Mouse (Mus musculus): ENCODE results near the gene Ntn4.
A peak's percentile ranks its signal among the peaks of the same experiment; 100 is the strongest.

Ntn4 gene

DNA sequence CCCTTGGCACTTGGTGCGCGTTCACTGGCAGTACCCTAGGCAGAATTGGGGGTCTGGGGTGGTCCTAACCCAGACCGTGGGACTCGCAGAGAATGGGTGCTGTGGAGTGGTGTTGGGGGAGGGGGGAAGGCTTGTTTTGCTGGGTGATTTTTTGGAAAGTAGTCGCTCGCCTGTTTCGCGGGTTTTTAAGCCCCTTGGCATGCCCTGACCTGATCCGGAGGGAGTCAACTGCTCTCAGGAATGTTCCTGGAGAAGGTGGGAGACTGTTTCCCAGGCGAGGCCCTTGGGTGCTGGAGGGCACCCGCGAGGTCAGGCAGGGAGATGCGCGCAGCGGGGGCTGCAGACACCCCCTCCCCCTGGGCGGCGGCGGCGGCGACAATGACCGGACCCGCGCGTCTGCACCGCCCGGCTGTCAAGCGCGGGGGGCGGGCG is at the start of gene Ntn4:
TSS of gene Ntn4 (plus strand) at position 161 of the 432 bp plus-strand sequence.
- DNase-seq (ENCODE audit: extremely low read depth, low read depth) = no peak

DNA sequence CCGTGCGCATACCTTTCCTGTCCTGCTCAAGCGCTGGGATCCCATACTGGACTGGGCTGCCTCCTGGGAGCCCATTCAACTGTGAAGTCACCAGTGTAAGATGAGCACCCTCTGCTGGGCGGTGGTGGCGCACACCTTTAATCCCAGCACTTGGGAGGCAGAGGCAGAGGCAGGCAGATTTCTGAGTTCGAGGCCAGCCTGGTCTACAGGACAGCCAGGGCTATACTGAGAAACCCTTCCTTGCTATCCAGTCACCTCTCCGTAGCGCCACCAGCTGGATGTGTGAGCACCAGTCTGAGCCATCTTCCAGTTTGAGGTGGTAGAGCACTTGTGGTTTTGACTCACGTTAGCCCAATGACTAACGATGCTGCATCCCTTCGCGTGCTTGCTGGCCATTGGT is 48.0 kb upstream of the Ntn4 start:
- no peak for DNase-seq (ENCODE audit: extremely low read depth, low read depth)

DNA sequence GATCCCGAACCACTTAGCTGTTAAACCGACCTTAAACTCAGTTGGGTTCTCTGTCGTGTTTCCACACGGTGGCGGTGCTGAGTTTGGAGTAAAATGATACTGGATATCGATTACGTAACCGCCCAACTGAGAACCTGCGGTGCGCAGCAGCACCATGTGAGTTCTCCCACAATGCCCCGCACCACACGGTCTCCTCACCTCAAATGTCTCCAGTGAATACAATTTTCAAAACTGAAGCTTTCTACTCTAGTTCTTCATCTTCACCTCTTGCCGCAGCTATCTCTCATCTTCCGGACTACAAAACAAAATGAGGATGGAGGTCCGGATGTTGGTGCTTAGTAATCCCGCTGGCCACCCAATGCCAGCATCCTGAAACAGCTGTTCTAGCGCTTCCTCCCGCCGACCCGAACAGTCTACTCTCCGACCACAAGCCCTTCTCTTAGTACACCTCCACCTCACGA is 46.4 kb upstream of the Ntn4 start:
- DNase-seq (ENCODE audit: extremely low read depth, low read depth) = peak; percentile 53

DNA sequence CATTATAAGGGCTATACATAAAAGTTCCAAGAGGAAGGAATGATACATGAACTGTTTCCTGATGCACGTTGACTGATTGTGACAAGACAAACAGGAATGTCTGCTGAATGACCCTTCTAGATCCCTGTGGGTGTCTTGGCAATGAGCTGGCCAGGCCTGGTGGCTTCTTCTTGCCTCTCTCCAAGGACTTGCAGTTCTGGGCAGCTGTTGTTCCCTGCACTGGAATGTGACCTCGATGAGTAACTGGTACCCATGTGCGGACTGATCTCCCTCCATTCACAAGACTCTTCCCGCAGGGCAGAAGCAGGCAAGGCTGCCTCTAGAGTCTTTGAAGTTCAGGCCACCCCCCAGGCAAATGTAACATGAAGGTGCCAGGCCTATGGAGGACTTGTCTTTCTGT is 44.6 kb upstream of the Ntn4 start:
- DNase-seq (ENCODE audit: extremely low read depth, low read depth) = no peak

DNA sequence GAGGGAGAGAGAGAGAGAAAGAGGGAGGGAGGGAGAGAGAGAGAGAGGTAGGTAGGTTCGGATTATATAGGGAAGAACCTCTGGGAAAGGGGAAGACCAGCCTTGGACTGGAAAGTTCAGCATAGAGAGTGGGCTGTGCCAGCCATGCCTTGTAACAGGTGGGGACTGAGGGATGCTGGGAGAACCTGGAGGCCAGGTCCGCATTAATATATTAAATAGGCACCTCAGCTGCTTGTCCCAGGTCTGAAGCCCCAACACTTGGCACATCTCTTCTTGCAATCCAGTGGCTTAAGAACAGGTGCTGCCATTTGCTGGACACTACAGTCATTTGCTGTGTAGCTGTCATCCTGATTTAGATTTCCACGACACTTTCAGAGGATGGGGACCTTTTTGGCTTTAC is 43.8 kb upstream of the Ntn4 start:
- DNase-seq (ENCODE audit: extremely low read depth, low read depth) = no peak

DNA sequence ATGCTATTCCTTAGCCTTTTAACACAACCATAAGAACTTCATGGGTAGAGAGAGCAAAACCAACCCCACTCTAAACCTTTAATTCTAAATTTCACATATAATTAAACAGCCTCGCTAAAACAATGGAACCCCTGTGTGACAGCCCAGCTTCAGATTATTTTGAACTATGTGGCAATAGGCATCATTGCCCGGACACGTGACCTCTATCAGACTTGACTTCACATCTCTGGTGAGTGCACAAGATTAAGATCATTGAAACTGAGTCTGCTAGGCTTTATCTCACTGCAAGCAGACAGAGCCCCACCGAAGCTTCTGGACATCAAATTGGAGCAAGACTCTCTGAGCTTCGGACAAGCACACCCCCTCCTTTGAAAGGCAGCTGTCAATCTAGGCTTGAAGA is 38.2 kb upstream of the Ntn4 start:
- no peak for DNase-seq (ENCODE audit: extremely low read depth, low read depth)

DNA sequence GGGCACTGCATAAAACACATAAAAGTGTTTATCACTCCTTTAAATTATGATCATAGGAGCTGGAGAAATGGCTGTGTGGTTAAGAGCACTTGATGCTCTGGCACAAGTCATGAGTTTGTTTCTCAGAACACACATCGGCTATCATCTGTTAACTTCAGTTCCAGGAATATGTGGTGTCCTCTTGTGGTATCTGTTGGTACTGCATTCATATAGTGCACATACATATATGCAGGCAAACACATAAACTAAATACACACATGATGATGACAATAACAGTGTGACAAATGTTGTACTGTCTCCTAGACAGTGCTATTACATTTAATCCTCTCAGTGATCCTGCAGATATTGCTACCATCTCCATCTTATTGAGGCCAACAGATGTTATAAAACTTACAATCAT is 37.2 kb upstream of the Ntn4 start:
- DNase-seq (ENCODE audit: extremely low read depth, low read depth) = no peak

DNA sequence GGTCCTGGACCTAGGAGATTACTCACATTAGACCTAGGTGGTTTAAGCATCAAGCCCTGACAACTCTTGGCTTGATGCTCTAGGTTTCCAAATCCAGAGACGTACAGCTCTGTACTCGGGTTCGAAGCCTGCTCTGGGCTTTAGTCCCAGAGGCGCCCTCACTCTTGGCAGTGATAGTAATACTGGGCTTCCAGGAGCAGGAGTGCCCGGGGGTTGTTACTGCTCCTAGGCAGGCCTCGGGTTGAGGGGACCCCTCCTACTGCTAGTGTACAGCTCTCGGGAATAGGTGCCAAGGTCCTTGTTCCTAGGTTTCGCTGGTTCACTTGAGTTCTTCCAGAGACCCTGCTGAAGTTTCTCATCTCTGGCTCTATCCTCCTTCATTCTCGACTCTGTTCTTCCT is 34.2 kb upstream of the Ntn4 start:
- no peak for DNase-seq (ENCODE audit: extremely low read depth, low read depth)

DNA sequence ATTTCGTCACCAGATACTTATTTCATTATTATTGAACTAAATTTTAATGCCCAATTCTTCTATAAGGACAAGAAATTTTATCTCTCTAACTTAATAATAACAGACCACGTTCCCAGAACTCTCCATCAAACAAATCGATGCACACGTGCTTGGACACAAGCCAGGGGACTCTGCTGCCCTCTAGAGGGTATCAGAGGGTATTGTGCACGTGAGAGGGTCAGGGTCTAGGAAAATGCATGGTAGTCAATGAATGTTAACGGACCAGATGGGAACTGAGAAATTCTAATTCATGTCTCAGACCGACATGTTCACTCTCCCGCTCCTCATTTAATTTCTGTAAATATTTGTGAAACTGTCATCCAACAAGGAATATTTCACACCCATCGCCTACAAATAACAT is 32.4 kb upstream of the Ntn4 start:
- DNase-seq (ENCODE audit: extremely low read depth, low read depth) = no peak

DNA sequence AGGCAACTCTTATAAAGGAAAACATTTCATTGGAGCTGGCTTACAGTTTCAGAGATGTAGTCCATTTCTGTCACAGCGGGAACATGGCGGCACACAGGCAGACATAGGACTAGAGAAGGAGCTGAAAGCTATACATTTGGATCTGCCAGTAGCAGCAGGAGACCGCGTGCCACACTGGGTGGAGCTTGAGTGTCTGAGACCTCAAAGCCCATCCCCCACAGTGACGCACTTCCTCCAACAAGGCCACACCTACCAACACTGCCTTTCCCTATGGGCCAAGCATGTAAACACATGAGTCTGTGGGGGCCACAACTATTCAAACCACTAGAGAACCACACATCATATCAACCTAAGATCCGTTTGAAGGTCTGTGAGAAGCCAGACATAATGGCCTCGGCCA is 31.2 kb upstream of the Ntn4 start:
- DNase-seq (ENCODE audit: extremely low read depth, low read depth) = no peak

DNA sequence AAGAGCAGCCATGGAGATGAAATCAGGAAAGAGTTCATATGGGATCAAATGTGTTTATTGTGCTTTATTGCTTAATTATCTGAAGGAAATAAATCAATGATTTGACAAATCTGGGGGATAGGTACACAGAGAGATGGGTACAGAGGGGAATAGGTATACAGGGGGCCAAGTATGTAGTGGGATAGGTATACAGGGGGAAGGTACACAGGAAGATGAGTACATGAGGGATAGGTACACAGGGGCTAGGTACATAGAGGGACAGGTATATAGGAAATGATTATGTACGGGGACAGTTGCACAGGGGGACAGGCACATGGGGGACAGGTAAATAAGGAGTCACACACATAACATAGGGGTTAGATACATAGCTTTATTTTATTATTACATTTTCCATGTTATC is 29.6 kb upstream of the Ntn4 start:
- DNase-seq (ENCODE audit: extremely low read depth, low read depth) = no peak

DNA sequence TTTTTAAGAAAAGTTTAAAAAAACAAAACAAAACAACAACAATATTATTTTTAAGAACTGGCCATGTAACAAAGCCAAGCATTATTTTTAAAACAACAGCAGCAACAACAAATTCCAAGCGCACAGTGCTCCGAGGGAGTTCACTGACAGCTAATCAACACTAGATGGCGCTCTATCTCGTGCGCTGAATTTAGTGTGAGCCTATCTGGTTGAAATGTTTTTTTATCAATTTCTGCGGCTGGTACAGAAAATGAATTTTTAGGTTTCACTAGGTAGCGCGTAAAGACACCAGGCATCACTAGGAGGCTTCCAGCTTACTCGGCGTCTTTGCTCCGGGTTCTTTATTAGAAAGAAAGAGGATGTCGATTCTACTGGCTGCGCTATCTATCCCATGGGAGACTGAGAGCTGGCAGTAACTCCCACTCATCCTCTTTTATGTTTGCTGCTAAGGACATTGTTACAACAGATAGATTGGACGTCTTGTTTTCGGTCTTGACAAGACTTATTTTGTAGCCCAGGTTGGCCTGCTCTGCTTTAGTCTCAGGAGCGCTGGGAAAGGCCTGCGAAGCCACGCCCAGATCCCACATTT is 29.0 kb upstream of the Ntn4 start:
- DNase-seq (ENCODE audit: extremely low read depth, low read depth) = no peak

DNA sequence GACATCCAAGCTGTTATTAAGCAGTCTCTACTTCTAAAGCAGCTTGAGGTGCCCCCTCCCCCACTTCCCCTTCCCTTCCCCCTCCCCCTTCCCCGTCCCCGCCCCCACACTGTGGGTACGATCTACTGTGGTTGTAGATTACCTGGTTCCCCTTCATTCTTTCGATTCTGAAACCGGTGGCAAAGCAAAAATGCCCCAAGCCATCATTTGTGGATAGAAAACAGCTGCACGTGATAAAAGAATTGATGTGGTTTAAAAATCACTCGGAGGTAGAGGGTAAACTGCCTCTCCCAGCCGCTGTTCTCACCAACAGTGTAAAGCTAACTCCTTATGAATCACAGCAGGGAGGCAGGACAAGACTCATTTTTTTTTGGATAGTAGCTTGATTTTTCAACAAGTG is 25.6 kb upstream of the Ntn4 start:
- no peak for DNase-seq (ENCODE audit: extremely low read depth, low read depth)

DNA sequence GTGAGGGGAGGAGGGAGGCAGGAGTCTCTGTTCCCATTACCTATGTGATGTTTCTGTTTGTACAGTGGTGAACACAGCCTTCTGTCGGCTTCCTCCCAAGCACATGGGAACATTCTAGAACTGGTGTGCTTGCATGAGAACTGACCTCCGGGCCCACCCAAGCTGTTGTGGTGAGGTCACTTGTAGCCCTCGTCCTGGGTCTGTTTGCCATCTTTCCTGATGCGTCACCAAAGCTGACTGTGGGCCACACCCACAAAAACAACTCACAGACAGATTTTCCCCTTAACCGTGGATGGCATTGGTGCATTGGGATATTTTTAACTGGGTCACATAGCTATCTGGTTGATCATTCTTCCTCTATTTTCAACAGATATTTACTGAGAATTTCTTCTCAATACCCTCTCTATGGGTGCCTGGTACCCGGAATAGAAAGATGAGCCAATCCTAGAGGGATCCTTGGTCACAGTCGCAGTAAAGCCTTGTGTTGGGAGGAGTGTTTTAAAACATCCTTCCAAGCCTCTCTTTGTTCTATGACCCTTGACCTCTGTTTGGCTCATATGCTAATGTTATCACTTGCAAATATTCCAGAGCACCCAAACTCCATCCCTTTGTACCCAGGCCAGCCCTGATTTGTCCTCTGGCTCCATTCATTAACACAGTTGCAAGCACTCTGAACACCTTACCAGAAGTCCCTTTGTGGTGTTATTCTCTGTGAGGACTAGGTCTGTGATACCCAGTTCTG is 19.9 kb upstream of the Ntn4 start:
- DNase-seq (ENCODE audit: extremely low read depth, low read depth) = no peak

DNA sequence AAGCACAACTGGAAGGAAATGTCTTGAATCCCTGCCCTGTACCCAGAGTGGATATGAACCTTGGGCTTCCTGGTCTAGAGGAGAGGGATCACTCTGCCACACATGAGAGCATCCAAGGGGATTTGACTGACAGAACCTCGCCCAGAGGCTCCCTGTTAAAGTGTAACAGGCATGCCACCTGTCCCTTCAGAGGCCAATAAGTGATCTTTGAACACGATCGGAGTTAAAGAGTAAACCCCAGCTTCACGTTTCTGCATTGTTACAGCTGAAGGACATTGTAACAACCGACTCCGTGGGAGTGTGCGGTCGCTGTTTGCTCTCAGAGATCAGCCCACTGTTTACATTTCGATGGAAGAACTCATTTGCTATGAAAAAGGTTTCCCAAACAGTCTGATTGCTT is 16.8 kb upstream of the Ntn4 start:
- DNase-seq (ENCODE audit: extremely low read depth, low read depth) = no peak

DNA sequence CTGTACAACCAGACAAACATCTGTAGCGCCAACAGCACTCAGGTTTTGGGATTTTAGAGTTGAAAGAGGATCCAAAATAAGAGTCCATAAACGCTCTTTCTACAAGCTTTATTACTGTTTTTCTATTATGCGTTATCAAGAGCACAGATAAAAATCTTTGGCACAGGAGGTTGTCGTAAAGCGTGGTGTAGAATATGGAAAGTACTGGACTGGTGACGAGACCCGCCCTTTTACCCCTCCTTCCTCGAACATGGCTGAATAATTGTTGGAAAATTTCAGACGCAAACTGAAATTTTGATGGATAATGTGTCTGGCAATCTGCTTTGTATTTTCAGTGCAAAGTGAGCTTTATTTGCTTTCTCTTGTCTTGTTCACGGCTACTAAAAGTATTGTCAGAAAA is 16.3 kb upstream of the Ntn4 start:
- no peak for DNase-seq (ENCODE audit: extremely low read depth, low read depth)

DNA sequence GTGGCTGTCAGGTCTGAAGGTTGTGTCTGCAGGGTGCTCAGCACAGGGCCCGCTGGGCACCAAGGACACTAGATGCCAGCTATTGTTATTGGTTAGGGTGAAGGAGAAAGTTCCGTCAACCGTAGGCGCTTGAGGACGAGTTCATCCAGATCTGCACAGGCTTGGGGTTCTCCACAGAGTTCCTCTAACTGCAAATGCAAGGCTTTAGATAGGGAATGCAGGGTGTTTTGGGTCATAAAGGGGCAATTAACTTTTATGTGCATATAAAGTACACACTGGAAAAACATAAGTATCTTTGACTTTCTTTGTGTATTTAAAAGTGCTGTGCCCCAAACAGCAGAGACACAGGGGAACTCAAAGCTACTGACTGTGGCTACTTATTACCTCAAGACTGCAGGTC is 10.2 kb upstream of the Ntn4 start:
- no peak for DNase-seq (ENCODE audit: extremely low read depth, low read depth)

DNA sequence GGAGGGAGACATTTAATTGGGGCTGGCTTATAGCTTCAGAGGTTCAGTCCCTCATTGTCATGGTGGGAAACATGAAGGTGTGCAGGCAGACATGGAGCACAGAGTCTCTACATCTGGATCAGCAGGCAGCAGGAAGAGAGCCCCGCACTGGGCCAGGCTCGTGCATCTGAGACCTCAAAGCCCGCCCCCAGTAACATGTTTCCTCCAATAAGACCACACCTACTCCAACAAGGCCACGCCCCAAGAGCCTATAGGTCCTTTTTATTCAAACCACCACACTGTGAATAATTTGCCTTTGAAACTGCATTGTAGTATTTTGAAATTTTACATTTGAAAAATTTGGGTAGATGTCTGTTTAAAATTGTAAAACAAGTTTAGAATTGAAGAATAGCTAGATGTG is 8.4 kb upstream of the Ntn4 start:
- DNase-seq (ENCODE audit: extremely low read depth, low read depth) = no peak

DNA sequence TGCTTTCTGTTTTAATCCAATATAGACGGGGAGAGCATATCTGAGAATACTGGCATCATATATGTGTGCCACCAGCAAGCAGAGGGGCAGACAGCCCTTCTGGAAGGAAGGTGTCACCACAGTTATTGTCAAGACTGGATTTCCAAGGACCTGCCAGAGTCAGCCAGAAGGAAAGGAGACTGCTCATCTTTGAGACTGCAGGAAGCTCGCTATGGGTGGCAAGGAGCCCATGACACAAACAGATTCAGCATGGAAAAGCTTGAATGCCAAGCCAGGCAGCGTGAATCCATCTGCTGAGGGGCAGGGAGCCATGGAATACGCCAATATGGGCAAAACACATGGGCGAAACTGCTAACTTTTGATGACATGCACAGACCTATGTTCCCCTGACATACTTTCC is 6.9 kb upstream of the Ntn4 start:
- DNase-seq (ENCODE audit: extremely low read depth, low read depth) = no peak

DNA sequence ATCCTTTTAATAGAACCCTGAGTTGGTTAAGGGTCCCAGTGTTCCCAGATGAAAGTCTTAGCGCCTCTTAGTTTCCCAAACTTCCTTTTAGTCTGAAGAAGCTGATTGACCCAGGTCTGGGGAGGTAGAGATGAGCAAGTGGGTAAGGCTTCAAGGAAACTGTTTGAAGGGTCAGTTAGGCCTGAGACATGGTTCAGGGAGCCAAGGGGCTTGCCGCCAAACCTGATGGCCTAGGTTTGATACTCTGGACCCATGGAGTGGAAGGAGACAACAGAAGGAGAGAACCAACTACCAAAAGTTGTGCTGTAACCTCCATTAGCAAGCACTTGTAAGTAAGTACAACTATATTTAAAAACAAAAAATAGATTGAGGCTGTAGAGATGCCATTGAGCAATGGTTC is 6.5 kb upstream of the Ntn4 start:
- DNase-seq (ENCODE audit: extremely low read depth, low read depth) = no peak

DNA sequence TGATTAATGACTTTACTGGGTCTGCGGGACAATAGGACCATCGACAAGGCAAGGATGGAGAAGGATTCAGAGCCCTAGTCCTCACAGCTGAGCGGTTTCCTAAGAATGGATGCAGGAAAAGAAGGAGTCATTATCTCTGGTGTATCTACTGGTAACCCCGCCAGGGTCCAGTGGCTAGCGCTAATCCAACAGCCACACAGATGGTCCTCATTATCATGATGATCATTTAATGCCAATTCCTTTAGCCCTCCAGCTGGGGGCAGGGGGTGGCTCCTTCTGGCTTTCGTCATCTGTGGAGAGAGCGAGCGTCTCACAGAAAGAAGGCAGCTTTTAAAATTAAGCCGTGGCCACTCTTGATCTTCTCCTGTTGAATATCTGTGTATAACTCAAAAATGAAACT is 4.5 kb upstream of the Ntn4 start:
- DNase-seq (ENCODE audit: extremely low read depth, low read depth) = no peak

DNA sequence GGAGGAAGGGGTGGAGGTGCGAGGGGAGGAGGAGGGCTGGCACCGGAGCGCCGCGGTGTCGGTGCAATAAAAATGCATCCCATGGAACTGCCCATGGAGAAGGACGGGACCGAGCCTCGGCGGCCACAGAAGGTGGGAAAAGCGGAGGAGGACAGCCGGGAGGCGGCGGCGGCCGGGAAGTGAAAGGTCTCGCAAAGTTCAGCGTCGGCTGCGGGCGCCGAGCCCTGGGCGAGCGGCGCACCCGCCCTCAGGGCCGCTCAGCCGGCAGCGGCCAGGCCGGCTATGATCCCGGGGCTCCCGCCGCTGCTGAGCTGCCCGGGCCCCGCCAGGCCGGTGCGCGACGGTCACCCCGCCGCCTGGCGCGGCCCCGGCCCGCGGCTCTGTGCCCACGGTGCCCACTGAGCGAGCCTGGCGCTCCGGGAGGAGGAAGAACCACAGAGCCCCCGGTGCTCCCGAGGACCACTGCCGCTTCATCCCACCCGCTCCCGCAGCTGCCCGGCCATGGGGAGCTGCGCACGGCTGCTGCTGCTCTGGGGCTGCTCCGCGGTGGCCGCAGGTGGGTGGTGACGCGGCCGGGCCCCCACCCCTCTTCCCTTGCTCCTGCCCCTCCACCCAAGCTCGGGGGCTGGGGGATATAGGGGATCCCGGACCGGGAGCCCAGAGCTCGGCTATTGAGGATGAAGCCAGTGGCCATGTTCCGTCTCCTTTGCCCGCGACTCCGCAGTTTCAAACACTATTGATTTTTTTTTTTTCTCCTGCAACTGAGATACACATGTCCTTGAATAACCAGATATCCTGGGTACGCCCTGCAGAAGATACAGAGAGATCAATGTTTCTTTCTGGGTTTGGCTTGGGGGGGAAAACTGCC is 706 bp downstream of the Ntn4 start:
- no peak for DNase-seq (ENCODE audit: extremely low read depth, low read depth)

Measured in MEL-GATA-1-ER (cell line).